Mouse (Mus musculus): ENCODE results near the gene 1190005I06Rik. TPM values are rescaled to one million over a fixed set of nuclear protein-coding genes. Genes with fewer than 3 reads are reported as not detected.

The 1190005I06Rik gene
- polyA plus RNA-seq, 1 experiment from 2014 or later = 1.4 TPM

- H3K4me3 ChIP-seq (ENCODE audit: low read depth, low read length) = no peak overlapping the region
- ATAC-seq (ENCODE audit: low read depth) = no peak
- 73% methylated on average over 21 of the region's 21 CpGs for WGBS (ENCODE audit: insufficient replicate concordance)
- no peaks in the 10 kb centered on the region for H3K9me3 ChIP-seq (replicated peaks; ENCODE audit: control insufficient read depth, low read length)
- no peak overlapping the region for H3K27ac ChIP-seq (ENCODE audit: low read length)
- no peak overlapping the region for H3K4me2 ChIP-seq (ENCODE audit: low read depth, low read length)
- peaks cover 6% of the 10 kb centered on the region; the same call in 1 of the 2 replicates for H3K4me1 ChIP-seq (ENCODE audit: control insufficient read depth, low read depth, low read length)
- H3K27me3 ChIP-seq (ENCODE audit: control insufficient read depth, insufficient read depth, low read depth, low read length) = peaks cover 26% of the 10 kb centered on the region
- no peaks in the 10 kb centered on the region for H3K36me3 ChIP-seq (ENCODE audit: control insufficient read depth, insufficient read depth)
- H3K9ac ChIP-seq (ENCODE audit: low read depth, low read length) = no peak overlapping the region
Measured at GRCm38 (mm10) chr8:120631441-120632375, 15.7 kb downstream of the 1190005I06Rik start.

- peaks cover 26% of the 10 kb centered on the region for H3K27me3 ChIP-seq (ENCODE audit: control insufficient read depth, insufficient read depth, low read depth, low read length)
Measured at GRCm38 (mm10) chr8:120630848-120631247, 16.6 kb downstream of the 1190005I06Rik start.

GRCm38 (mm10) chr8:120630031-120630430 is 17.4 kb downstream of the 1190005I06Rik start:
- peaks cover 6% of the 10 kb centered on the region; the same call in 1 of the 2 replicates for H3K4me1 ChIP-seq (ENCODE audit: control insufficient read depth, low read depth, low read length)

More at GRCm38 (mm10) chr8:120630848-120631247, 16.6 kb downstream of the 1190005I06Rik start:
- no peak for ATAC-seq (ENCODE audit: low read depth)
- H3K9ac ChIP-seq (ENCODE audit: low read depth, low read length) = no peak overlapping the region
- H3K36me3 ChIP-seq (ENCODE audit: control insufficient read depth, insufficient read depth) = no peaks in the 10 kb centered on the region
- no peak overlapping the region for H3K27ac ChIP-seq (ENCODE audit: low read length)
- H3K4me3 ChIP-seq (ENCODE audit: low read depth, low read length) = no peak overlapping the region
- 36% methylated on average over 6 of the region's 6 CpGs for WGBS (ENCODE audit: insufficient replicate concordance)
- H3K4me1 ChIP-seq (ENCODE audit: control insufficient read depth, low read depth, low read length) = peaks cover 6% of the 10 kb centered on the region; the same call in 1 of the 2 replicates
- H3K9me3 ChIP-seq (replicated peaks; ENCODE audit: control insufficient read depth, low read length) = no peaks in the 10 kb centered on the region
- H3K4me2 ChIP-seq (ENCODE audit: low read depth, low read length) = no peak overlapping the region

GRCm38 (mm10) chr8:120627298-120627697 is 20.1 kb downstream of the 1190005I06Rik start:
- Histone ChIP-seq H3K27ac (ENCODE audit: low read length) (no peak overlapping the region), H3K4me1 (ENCODE audit: control insufficient read depth, low read depth, low read length) (no peaks in the 10 kb centered on the region; the same call in 1 of the 2 replicates), H3K9me3 (replicated peaks; ENCODE audit: control insufficient read depth, low read length) (no peaks in the 10 kb centered on the region), H3K4me2 (ENCODE audit: low read depth, low read length) (no peak overlapping the region), H3K36me3 (ENCODE audit: control insufficient read depth, insufficient read depth) (no peaks in the 10 kb centered on the region), H3K4me3 (ENCODE audit: low read depth, low read length) (no peak overlapping the region), H3K9ac (ENCODE audit: low read depth, low read length) (no peak overlapping the region), H3K27me3 (ENCODE audit: control insufficient read depth, insufficient read depth, low read depth, low read length) (no peaks in the 10 kb centered on the region)
- 62% methylated on average over 5 of the region's 5 CpGs for WGBS (ENCODE audit: insufficient replicate concordance)
- ATAC-seq (ENCODE audit: low read depth) = no peak

More at GRCm38 (mm10) chr8:120630031-120630430, 17.4 kb downstream of the 1190005I06Rik start:
- Histone ChIP-seq H3K27me3 (ENCODE audit: control insufficient read depth, insufficient read depth, low read depth, low read length) (peaks cover 21% of the 10 kb centered on the region), H3K36me3 (ENCODE audit: control insufficient read depth, insufficient read depth) (no peaks in the 10 kb centered on the region), H3K9ac (ENCODE audit: low read depth, low read length) (no peak overlapping the region), H3K4me2 (ENCODE audit: low read depth, low read length) (no peak overlapping the region), H3K9me3 (replicated peaks; ENCODE audit: control insufficient read depth, low read length) (no peaks in the 10 kb centered on the region), H3K27ac (ENCODE audit: low read length) (no peak overlapping the region), H3K4me3 (ENCODE audit: low read depth, low read length) (no peak overlapping the region)
- WGBS (ENCODE audit: insufficient replicate concordance) = 60% methylated on average over 5 of the region's 5 CpGs
- ATAC-seq (ENCODE audit: low read depth) = no peak

- no peak for ATAC-seq (ENCODE audit: low read depth)
- Histone ChIP-seq H3K9ac (ENCODE audit: low read depth, low read length) (no peak overlapping the region), H3K27ac (ENCODE audit: low read length) (no peak overlapping the region), H3K4me2 (ENCODE audit: low read depth, low read length) (no peak overlapping the region), H3K36me3 (ENCODE audit: control insufficient read depth, insufficient read depth) (no peaks in the 10 kb centered on the region), H3K4me1 (ENCODE audit: control insufficient read depth, low read depth, low read length) (peaks cover 6% of the 10 kb centered on the region; the same call in 1 of the 2 replicates), H3K9me3 (replicated peaks; ENCODE audit: control insufficient read depth, low read length) (no peaks in the 10 kb centered on the region), H3K4me3 (ENCODE audit: low read depth, low read length) (no peak overlapping the region), H3K27me3 (ENCODE audit: control insufficient read depth, insufficient read depth, low read depth, low read length) (no peaks in the 10 kb centered on the region)
- WGBS (ENCODE audit: insufficient replicate concordance) = 69% methylated on average over 11 of the region's 11 CpGs
Measured at GRCm38 (mm10) chr8:120626461-120626860, 21.0 kb downstream of the 1190005I06Rik start.

- Histone ChIP-seq H3K27ac (ENCODE audit: low read length) (no peak overlapping the region), H3K36me3 (ENCODE audit: control insufficient read depth, insufficient read depth) (no peaks in the 10 kb centered on the region), H3K4me3 (ENCODE audit: low read depth, low read length) (no peak overlapping the region), H3K4me2 (ENCODE audit: low read depth, low read length) (no peak overlapping the region), H3K9me3 (replicated peaks; ENCODE audit: control insufficient read depth, low read length) (no peaks in the 10 kb centered on the region), H3K27me3 (ENCODE audit: control insufficient read depth, insufficient read depth, low read depth, low read length) (no peaks in the 10 kb centered on the region), H3K9ac (ENCODE audit: low read depth, low read length) (no peak overlapping the region), H3K4me1 (ENCODE audit: control insufficient read depth, low read depth, low read length) (peaks cover 13% of the 10 kb centered on the region)
- no peak for ATAC-seq (ENCODE audit: low read depth)
- 27% methylated on average over 2 of the region's 2 CpGs for WGBS (ENCODE audit: insufficient replicate concordance)
Measured at GRCm38 (mm10) chr8:120623608-120624007, 23.8 kb downstream of the 1190005I06Rik start.

GRCm38 (mm10) chr8:120622161-120622560 is 25.3 kb downstream of the 1190005I06Rik start:
- 64% methylated on average over 14 of the region's 14 CpGs for WGBS (ENCODE audit: insufficient replicate concordance)
- no peaks in the 10 kb centered on the region for H3K36me3 ChIP-seq (ENCODE audit: control insufficient read depth, insufficient read depth)
- no peak overlapping the region for H3K4me3 ChIP-seq (ENCODE audit: low read depth, low read length)
- 0 out of 2 replicates have a peak, but pooled peaks have one; percentile 18 for ATAC-seq (ENCODE audit: low read depth)
- H3K4me2 ChIP-seq (ENCODE audit: low read depth, low read length) = no peak overlapping the region
- H3K4me1 ChIP-seq (ENCODE audit: control insufficient read depth, low read depth, low read length) = peaks cover 16% of the 10 kb centered on the region
- no peaks in the 10 kb centered on the region for H3K27me3 ChIP-seq (ENCODE audit: control insufficient read depth, insufficient read depth, low read depth, low read length)
- H3K9ac ChIP-seq (ENCODE audit: low read depth, low read length) = no peak overlapping the region
- H3K27ac ChIP-seq (ENCODE audit: low read length) = no peak overlapping the region
- H3K9me3 ChIP-seq (replicated peaks; ENCODE audit: control insufficient read depth, low read length) = no peaks in the 10 kb centered on the region

- Histone ChIP-seq H3K4me2 (ENCODE audit: low read depth, low read length) (no peak overlapping the region), H3K27ac (ENCODE audit: low read length) (no peak overlapping the region)
Measured at GRCm38 (mm10) chr8:120620441-120620840, 27.0 kb downstream of the 1190005I06Rik start.

More at GRCm38 (mm10) chr8:120620441-120620840, 27.0 kb downstream of the 1190005I06Rik start:
- Histone ChIP-seq H3K9me3 (replicated peaks; ENCODE audit: control insufficient read depth, low read length) (no peaks in the 10 kb centered on the region), H3K9ac (ENCODE audit: low read depth, low read length) (no peak overlapping the region), H3K27me3 (ENCODE audit: control insufficient read depth, insufficient read depth, low read depth, low read length) (no peaks in the 10 kb centered on the region), H3K4me3 (ENCODE audit: low read depth, low read length) (no peak overlapping the region), H3K36me3 (ENCODE audit: control insufficient read depth, insufficient read depth) (no peaks in the 10 kb centered on the region), H3K4me1 (ENCODE audit: control insufficient read depth, low read depth, low read length) (peaks cover 16% of the 10 kb centered on the region)
- whole genome bisulfite sequencing (ENCODE audit: insufficient replicate concordance) = 62% methylated on average over 7 of the region's 7 CpGs
- ATAC-seq (ENCODE audit: low read depth) = 0 out of 2 replicates have a peak, but pooled peaks have one; percentile 14
